ENCODE assay signal across 16 mouse cellular contexts in genomic region chr7:48754415-48754974, GRCm38 (mm10).
"Had no signal": no experiment of that assay in that cellular context is flagged by ENCODE, and none has a peak within 500 bp of the region (broad histone marks: within the 10 kb centered on the region; RNA-seq: fewer than 3 reads in every experiment).

No protein-coding gene starts in this region.

- H3K4me3 ChIP-seq: midbrain, embryonic 10.5 days; midbrain, embryonic 13.5 days; midbrain, embryonic 15.5 days; myocyte; neural tube, embryonic 13.5 days; neural tube, embryonic 15.5 days had no signal

- H3K9ac ChIP-seq: liver, embryonic 14.5 days; lung, embryonic 14.5 days; midbrain, embryonic 13.5 days; midbrain, embryonic 15.5 days; neural tube, embryonic 13.5 days; neural tube, embryonic 15.5 days had no signal

- DNase-seq: lung, adult 18-20 months; lung, embryonic 14.5 days; lung, postnatal 10 days; lung, postnatal 4 days; right cerebral cortex, postnatal 14 days; spleen, adult 18-20 months; thymus, adult 2 months; thymus, postnatal 25 days; thymus, postnatal 4 days had no signal

- H3K4me2 ChIP-seq: lung, embryonic 14.5 days; midbrain, embryonic 13.5 days; midbrain, embryonic 15.5 days; neural tube, embryonic 13.5 days; neural tube, embryonic 15.5 days had no signal

- ATAC-seq: midbrain, embryonic 13.5 days; midbrain, embryonic 15.5 days had no signal

- H3K27ac ChIP-seq: liver, embryonic 14.5 days; midbrain, embryonic 10.5 days; midbrain, embryonic 13.5 days; midbrain, embryonic 15.5 days; neural tube, embryonic 13.5 days; neural tube, embryonic 15.5 days had no signal

- H3K36me3 ChIP-seq: midbrain, embryonic 10.5 days; midbrain, embryonic 13.5 days; midbrain, embryonic 15.5 days; neural tube, embryonic 13.5 days; neural tube, embryonic 15.5 days had no signal

- H3K27me3 ChIP-seq: midbrain, embryonic 13.5 days; midbrain, embryonic 15.5 days; neural tube, embryonic 15.5 days had no signal

- H3K9me3 ChIP-seq: midbrain, embryonic 10.5 days; midbrain, embryonic 13.5 days; midbrain, embryonic 15.5 days; neural tube, embryonic 13.5 days; neural tube, embryonic 15.5 days had no signal
